Mouse (Mus musculus) liver, adult 2 months (tissue): Measurements from ENCODE around the gene Mybbp1a.

ENCODE experiments used
- CTCF ChIP-seq: fragments of 200-500 bp; IDR thresholded peaks from 2 replicates; pipeline ENCODE4 v1.5.1; 2011; ENCODE audit warnings: low read depth, low read length, control low read depth
- POLR2A ChIP-seq: fragments of 200-500 bp; IDR thresholded peaks from 2 replicates; pipeline ENCODE4 v1.6.1; 2011; ENCODE audit warnings: low read length, control low read depth; ENCODE audit not compliant: insufficient read depth; ENCODE audit errors: extremely low read depth

GRCm38 (mm10) chr11:72489881-72490301 lies 48.7 kb downstream of the Mybbp1a start, which contains the start of gene Spns2:
- TF ChIP-seq POLR2A (peak; percentile 68), CTCF (peak; percentile 48)
